Mouse (Mus musculus): ENCODE measurements at regions not wholly inside any gene's neighbourhood (a gene's known extent, or its start where the extent isn't known, plus 50 kb on each side); places are given as distances from the start of the nearest gene placed in this dataset.

- Histone ChIP-seq H3K9ac (no peak overlapping the region), H3K9me3 (replicated peaks) (no peaks in the 10 kb centered on the region), H3K27ac (no peak overlapping the region), H3K4me2 (replicated peaks) (no peak overlapping the region), H3K36me3 (no peaks in the 10 kb centered on the region), H3K27me3 (no peaks in the 10 kb centered on the region), H3K4me1 (no peaks in the 10 kb centered on the region), H3K4me3 (no peak overlapping the region)
- WGBS = 52% methylated on average over 13 of the region's 13 CpGs
- ATAC-seq (ENCODE audit: low FRiP score) = no peak
Measured at GRCm38 (mm10) chr13:99847531-99847930, 53.4 kb downstream of the Cartpt start.

DNA sequence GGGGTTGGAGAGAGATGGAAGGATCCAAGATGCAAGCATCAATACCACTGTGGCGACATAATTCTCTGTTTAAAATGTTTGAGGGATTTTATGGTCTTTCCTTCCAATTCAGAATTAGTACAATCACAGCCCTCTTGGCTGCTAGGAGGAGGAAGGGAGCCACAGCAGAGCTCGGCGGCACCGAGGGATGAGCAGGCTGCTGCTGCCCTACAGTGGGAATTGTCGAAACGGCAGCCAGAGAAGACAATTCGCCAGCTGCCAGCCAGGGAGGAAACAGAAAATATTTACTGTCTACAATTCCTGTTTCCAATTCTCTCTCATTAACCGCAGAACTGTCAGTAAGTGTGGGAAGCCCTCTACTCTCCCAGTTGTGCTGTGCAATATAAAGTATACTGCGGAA lies 58.3 kb downstream of the Cartpt start:
- H3K4me1 ChIP-seq = peaks cover 17% of the 10 kb centered on the region
- WGBS = 48% methylated on average over 9 of the region's 9 CpGs
- no peak overlapping the region for H3K4me3 ChIP-seq
- no peaks in the 10 kb centered on the region for H3K36me3 ChIP-seq
- no peaks in the 10 kb centered on the region for H3K9me3 ChIP-seq (replicated peaks)
- no peak overlapping the region for H3K4me2 ChIP-seq (replicated peaks)
- ATAC-seq (ENCODE audit: low FRiP score) = peak; percentile 52; the same call in 1 of the 2 replicates
- no peaks in the 10 kb centered on the region for H3K27me3 ChIP-seq
- no peak overlapping the region for H3K27ac ChIP-seq
- H3K9ac ChIP-seq = no peak overlapping the region

DNA sequence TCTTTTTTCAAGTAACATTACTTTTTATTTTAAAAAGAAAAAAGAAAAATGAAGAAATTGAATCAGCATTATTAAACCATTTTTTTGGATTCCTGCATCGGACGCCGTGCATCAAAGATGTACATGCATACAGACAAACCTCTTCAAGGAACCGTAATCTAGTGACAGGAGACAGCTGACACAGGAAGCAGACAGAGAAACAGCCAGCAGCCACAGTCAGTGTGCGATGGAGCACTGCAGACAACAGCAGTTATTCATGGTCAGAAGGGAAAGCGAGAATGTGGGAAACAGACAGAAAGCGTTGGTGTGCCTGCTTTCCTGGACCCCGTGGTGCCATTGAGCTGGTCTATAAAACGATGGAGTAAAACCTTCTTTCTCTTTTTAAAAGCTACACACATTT lies 61.4 kb downstream of the Cartpt start:
- Histone ChIP-seq H3K4me1 (peaks cover 24% of the 10 kb centered on the region), H3K4me2 (replicated peaks) (no peak overlapping the region), H3K9me3 (replicated peaks) (no peaks in the 10 kb centered on the region), H3K27ac (peak overlapping the region; percentile 36), H3K36me3 (no peaks in the 10 kb centered on the region), H3K9ac (no peak overlapping the region), H3K4me3 (no peak overlapping the region), H3K27me3 (no peaks in the 10 kb centered on the region)
- WGBS = 66% methylated on average over 9 of the region's 9 CpGs
- ATAC-seq (ENCODE audit: low FRiP score) = no peak

GRCm38 (mm10) chr13:99837772-99838425 lies 63.0 kb downstream of the Cartpt start:
- Histone ChIP-seq H3K9ac (peak overlapping the region; percentile 33; the same call in 1 of the 2 replicates), H3K4me2 (replicated peaks) (no peak overlapping the region), H3K4me1 (peaks cover 24% of the 10 kb centered on the region), H3K9me3 (replicated peaks) (peaks cover 10% of the 10 kb centered on the region), H3K27me3 (no peaks in the 10 kb centered on the region), H3K27ac (peak overlapping the region; percentile 58; the same call in 1 of the 2 replicates), H3K4me3 (no peak overlapping the region), H3K36me3 (no peaks in the 10 kb centered on the region)
- 35% methylated on average over 11 of the region's 11 CpGs for WGBS
- ATAC-seq (ENCODE audit: low FRiP score) = peak; percentile 86

DNA sequence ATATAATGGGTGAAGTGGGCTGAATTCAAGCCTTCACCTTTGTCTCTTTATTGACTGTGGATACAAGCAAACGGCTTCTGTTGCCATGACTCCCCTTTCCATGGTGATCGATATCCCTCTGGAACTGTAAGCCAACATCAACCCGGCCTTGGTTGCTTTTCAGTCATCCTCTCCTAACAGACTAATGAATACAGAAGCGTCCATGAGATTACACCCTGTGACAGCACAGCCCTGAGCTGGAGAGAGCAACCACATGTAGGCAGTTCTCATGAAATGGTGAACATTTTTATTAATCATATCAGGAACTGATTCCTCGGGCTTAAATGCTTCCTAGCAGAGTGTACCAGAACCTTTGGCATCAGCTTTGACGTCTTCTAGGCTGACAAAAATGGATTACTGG lies 63.7 kb downstream of the Cartpt start:
- 65% methylated on average over 6 of the region's 6 CpGs for WGBS
- no peak overlapping the region for H3K4me2 ChIP-seq (replicated peaks)
- peak; percentile 26 for ATAC-seq (ENCODE audit: low FRiP score)
- no peak overlapping the region for H3K9ac ChIP-seq
- no peak overlapping the region for H3K4me3 ChIP-seq
- peaks cover 24% of the 10 kb centered on the region for H3K4me1 ChIP-seq
- H3K9me3 ChIP-seq (replicated peaks) = peaks cover 10% of the 10 kb centered on the region
- no peaks in the 10 kb centered on the region for H3K27me3 ChIP-seq
- H3K27ac ChIP-seq = peak overlapping the region; percentile 58
- no peaks in the 10 kb centered on the region for H3K36me3 ChIP-seq

DNA sequence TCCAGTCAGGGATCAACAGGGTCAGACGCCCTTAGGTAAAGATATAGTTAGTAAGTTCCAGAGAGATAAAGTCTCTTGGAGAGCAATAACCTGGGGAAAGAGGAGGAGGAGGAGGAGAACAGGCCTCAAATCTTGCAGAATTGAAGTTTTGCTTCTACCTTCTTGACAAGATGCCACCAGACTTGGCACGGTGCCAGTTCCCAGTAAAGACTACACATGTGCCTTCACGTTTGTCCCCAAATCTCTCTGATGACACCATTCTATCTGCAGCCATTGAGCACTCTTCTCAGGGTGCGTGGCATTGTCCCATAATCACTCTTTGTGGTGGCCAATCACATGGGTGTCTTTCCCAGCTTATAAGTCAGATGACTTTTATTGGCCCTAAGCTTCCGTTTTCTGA lies 64.3 kb downstream of the Cartpt start:
- H3K9ac ChIP-seq = no peak overlapping the region
- no peaks in the 10 kb centered on the region for H3K27me3 ChIP-seq
- H3K9me3 ChIP-seq (replicated peaks) = peaks cover 10% of the 10 kb centered on the region
- no peak overlapping the region for H3K4me3 ChIP-seq
- H3K36me3 ChIP-seq = no peaks in the 10 kb centered on the region
- peaks cover 24% of the 10 kb centered on the region for H3K4me1 ChIP-seq
- WGBS = 82% methylated on average over 5 of the region's 5 CpGs
- H3K4me2 ChIP-seq (replicated peaks) = no peak overlapping the region
- no peak for ATAC-seq (ENCODE audit: low FRiP score)
- 0 out of 2 replicates have a peak overlapping the region, but pooled peaks have one; percentile 58 for H3K27ac ChIP-seq

GRCm38 (mm10) chr13:99835518-99835917 lies 65.4 kb downstream of the Cartpt start:
- H3K4me2 ChIP-seq (replicated peaks) = no peak overlapping the region
- no peak for ATAC-seq (ENCODE audit: low FRiP score)
- no peaks in the 10 kb centered on the region for H3K27me3 ChIP-seq
- WGBS = 93% methylated on average over 8 of the region's 8 CpGs
- no peak overlapping the region for H3K27ac ChIP-seq
- H3K4me1 ChIP-seq = peaks cover 24% of the 10 kb centered on the region
- H3K4me3 ChIP-seq = no peak overlapping the region
- H3K36me3 ChIP-seq = no peaks in the 10 kb centered on the region
- H3K9ac ChIP-seq = no peak overlapping the region
- H3K9me3 ChIP-seq (replicated peaks) = peaks cover 10% of the 10 kb centered on the region

- Histone ChIP-seq H3K4me2 (replicated peaks) (no peak overlapping the region), H3K9me3 (replicated peaks) (peaks cover 10% of the 10 kb centered on the region), H3K4me3 (no peak overlapping the region), H3K27me3 (no peaks in the 10 kb centered on the region), H3K27ac (no peak overlapping the region), H3K36me3 (no peaks in the 10 kb centered on the region), H3K4me1 (no peaks in the 10 kb centered on the region), H3K9ac (no peak overlapping the region)
- ATAC-seq (ENCODE audit: low FRiP score) = no peak
- 93% methylated on average over 7 of the region's 7 CpGs for WGBS
Measured at GRCm38 (mm10) chr13:99830080-99830724, 70.7 kb downstream of the Cartpt start.

DNA sequence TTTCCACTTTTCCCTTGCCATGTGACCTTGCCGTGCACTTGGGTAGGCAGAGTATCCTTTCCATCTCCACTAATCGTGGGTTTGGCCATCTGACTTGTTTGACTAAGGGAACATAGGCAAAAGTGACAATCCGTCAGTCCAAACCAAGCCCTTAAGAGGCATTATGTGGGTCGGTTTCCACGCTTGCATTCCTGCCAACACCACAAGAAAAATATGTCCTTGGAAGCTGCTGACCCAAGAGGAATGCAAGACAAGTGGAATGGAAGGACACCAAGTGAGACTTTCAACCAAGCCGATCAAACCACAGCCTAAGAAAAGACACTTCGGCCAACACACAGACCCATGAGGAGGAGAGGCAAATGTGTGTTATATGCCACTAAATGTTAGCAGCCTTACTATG lies 73.3 kb downstream of the Cartpt start:
- Histone ChIP-seq H3K4me1 (no peaks in the 10 kb centered on the region), H3K9ac (no peak overlapping the region), H3K27me3 (no peaks in the 10 kb centered on the region), H3K4me2 (replicated peaks) (no peak overlapping the region), H3K4me3 (no peak overlapping the region), H3K27ac (no peak overlapping the region), H3K9me3 (replicated peaks) (no peaks in the 10 kb centered on the region), H3K36me3 (no peaks in the 10 kb centered on the region)
- ATAC-seq (ENCODE audit: low FRiP score) = no peak
- 87% methylated on average over 7 of the region's 7 CpGs for WGBS

DNA sequence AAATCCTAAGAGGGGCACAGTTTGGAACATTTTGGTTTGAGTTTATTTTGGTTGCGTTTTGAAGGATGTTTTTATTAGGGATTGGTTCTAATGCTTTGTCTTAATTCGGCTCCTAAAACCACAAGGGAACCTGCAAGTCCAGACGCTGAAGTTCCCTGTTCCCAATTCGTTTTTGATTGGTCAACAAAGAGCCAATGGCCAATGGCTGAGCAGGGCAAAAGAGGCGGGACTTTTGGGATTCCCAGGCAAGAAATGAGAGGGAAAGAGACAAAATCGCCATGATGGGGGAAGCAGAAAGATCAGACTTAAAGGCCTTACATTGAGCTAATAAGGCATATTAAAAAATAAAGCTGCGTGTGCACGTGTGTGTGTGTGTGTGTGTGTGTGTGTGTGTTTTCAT lies 76.3 kb downstream of the Cartpt start:
- 62% methylated on average over 8 of the region's 8 CpGs for WGBS
- ATAC-seq (ENCODE audit: low FRiP score) = no peak
- H3K9me3 ChIP-seq (replicated peaks) = no peaks in the 10 kb centered on the region
- H3K36me3 ChIP-seq = no peaks in the 10 kb centered on the region
- no peaks in the 10 kb centered on the region for H3K27me3 ChIP-seq
- H3K9ac ChIP-seq = no peak overlapping the region
- no peak overlapping the region for H3K27ac ChIP-seq
- no peak overlapping the region for H3K4me2 ChIP-seq (replicated peaks)
- no peak overlapping the region for H3K4me3 ChIP-seq
- H3K4me1 ChIP-seq = no peaks in the 10 kb centered on the region

DNA sequence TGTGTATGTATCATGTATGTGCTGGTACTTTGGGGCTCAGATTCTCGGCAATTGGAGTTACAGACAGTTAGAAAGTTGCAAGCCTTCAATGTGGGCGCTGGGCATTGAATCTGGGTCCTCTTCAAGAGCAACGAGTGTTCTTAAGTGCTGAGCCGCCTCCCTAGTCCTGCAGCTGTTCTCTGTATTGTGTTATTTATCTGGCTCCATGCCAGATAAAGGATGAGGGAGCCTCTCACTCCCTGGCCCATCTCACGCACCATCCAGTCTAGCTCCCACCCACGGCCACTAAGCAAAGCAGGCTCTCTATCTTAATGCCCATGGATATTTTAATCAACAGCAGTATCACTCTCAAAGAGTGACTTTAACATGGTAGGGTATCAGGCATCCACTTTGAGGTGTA lies 84.2 kb downstream of the Cartpt start:
- no peaks in the 10 kb centered on the region for H3K9me3 ChIP-seq (replicated peaks)

GRCm38 (mm10) chr13:99815786-99816185 lies 85.1 kb downstream of the Cartpt start:
- peaks cover 5% of the 10 kb centered on the region; the same call in 1 of the 2 replicates for H3K4me1 ChIP-seq
- H3K9ac ChIP-seq = no peak overlapping the region
- WGBS = 51% methylated on average over 6 of the region's 6 CpGs
- no peak overlapping the region for H3K27ac ChIP-seq
- no peak overlapping the region for H3K4me3 ChIP-seq
- no peaks in the 10 kb centered on the region for H3K36me3 ChIP-seq
- ATAC-seq (ENCODE audit: low FRiP score) = no peak
- H3K9me3 ChIP-seq (replicated peaks) = no peaks in the 10 kb centered on the region
- no peaks in the 10 kb centered on the region for H3K27me3 ChIP-seq
- no peak overlapping the region for H3K4me2 ChIP-seq (replicated peaks)

More for the DNA sequence above, 84.2 kb downstream of the Cartpt start:
- ATAC-seq (ENCODE audit: low FRiP score) = no peak
- no peak overlapping the region for H3K4me2 ChIP-seq (replicated peaks)
- H3K9ac ChIP-seq = no peak overlapping the region
- peaks cover 5% of the 10 kb centered on the region; the same call in 1 of the 2 replicates for H3K4me1 ChIP-seq
- H3K27me3 ChIP-seq = no peaks in the 10 kb centered on the region
- no peak overlapping the region for H3K4me3 ChIP-seq
- WGBS = 64% methylated on average over 6 of the region's 6 CpGs
- no peaks in the 10 kb centered on the region for H3K36me3 ChIP-seq
- no peak overlapping the region for H3K27ac ChIP-seq

DNA sequence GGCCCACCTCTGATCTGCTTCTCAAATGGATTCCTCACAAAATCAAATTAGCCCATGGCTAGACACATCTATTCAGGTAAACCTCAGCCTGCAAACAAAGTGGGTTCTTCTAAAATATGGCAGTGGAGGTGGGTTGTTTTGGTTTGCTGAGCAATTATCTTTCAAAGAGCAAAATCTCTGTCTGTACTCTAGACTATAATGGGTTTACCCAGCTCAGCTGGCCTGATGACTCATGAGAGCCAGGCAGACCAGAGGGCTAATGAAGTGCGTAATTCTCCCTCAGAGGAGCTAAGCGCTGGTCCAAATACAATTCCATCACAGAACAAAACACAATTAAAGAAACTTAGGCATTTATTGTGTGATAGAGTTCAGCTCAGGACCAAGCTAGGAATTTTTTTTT lies 86.1 kb downstream of the Cartpt start:
- Histone ChIP-seq H3K9ac (no peak overlapping the region), H3K4me3 (no peak overlapping the region), H3K4me2 (replicated peaks) (no peak overlapping the region), H3K4me1 (peaks cover 5% of the 10 kb centered on the region; the same call in 1 of the 2 replicates), H3K36me3 (no peaks in the 10 kb centered on the region), H3K27me3 (no peaks in the 10 kb centered on the region), H3K9me3 (replicated peaks) (no peaks in the 10 kb centered on the region), H3K27ac (no peak overlapping the region)
- 62% methylated on average over 2 of the region's 2 CpGs for WGBS
- ATAC-seq (ENCODE audit: low FRiP score) = no peak
